Mouse (Mus musculus): ENCODE measurements around the gene Gm20604.

GRCm38 (mm10) chr12:102703921-102704408 lies 54.5 kb downstream of the Gm20604 start:
- TF ChIP-seq POLR2A (IDR thresholded peaks at IDR 0.05; ENCODE audit: borderline replicate concordance, extremely low read depth, low read depth, low read length), result no peak
- TF ChIP-seq CTCF (IDR thresholded peaks at IDR 0.05; ENCODE audit: insufficient read depth, low read length), result no peak
